Mouse (Mus musculus) brain, embryonic 14.5 days (tissue): ENCODE measurements around the gene Dner.

Experiments
- CTCF ChIP-seq: fragments of 200-500 bp; IDR thresholded peaks from 2 replicates; pipeline ENCODE4 v1.5.1; 2012; ENCODE audit warnings: inconsistent platforms, mild to moderate bottlenecking, moderate library complexity, borderline replicate concordance; ENCODE audit not compliant: insufficient read depth, insufficient read length; ENCODE audit errors: extremely low read depth
- POLR2A ChIP-seq: fragments of 200-500 bp; IDR thresholded peaks from 2 replicates; pipeline ENCODE4 v1.6.1; 2012; ENCODE audit warnings: mild to moderate bottlenecking, inconsistent platforms, borderline replicate concordance; ENCODE audit not compliant: poor library complexity, insufficient read depth, insufficient read length, severe bottlenecking; ENCODE audit errors: extremely low read depth

- TF ChIP-seq CTCF, result no peak
- no peak for TF ChIP-seq POLR2A
These were observed 195.3 kb downstream of the Dner start for GRCm38 (mm10) chr1:84500673-84501072.
